Mouse (Mus musculus): ENCODE results near the gene Scgb1c1. TPM values are rescaled to one million over a fixed set of nuclear protein-coding genes. Genes with fewer than 3 reads are reported as not detected.

Scgb1c1 gene
- polyA plus RNA-seq, 1 experiment from 2014 or later, result not detected

GRCm38 (mm10) chr7:140846676-140847075 lies 1.3 kb downstream of the Scgb1c1 start:
- no peak for ATAC-seq (ENCODE audit: insufficient read depth, low FRiP score, low read depth)
- H3K9ac ChIP-seq, result no peak overlapping the region
- no peak overlapping the region for H3K4me3 ChIP-seq (replicated peaks)
- H3K4me1 ChIP-seq, result 0 out of 2 replicates have a peak, but pooled peaks cover 2% of the 10 kb centered on the region
- H3K4me2 ChIP-seq, result no peak overlapping the region
- H3K27ac ChIP-seq, result no peak overlapping the region
- 0 out of 2 replicates have a peak, but pooled peaks cover 3% of the 10 kb centered on the region for H3K36me3 ChIP-seq
- H3K27me3 ChIP-seq (replicated peaks), result 0 out of 2 replicates have a peak, but pooled peaks cover 6% of the 10 kb centered on the region
- no peaks in the 10 kb centered on the region for H3K9me3 ChIP-seq
- 78% methylated on average over 10 of the region's 10 CpGs for WGBS

GRCm38 (mm10) chr7:140847755-140848580 lies 2.6 kb downstream of the Scgb1c1 start, which contains the start of gene Odf3:
TSS of gene Odf3 (plus strand) at chr7:140847805.
- no peak within 1 kb of the TSS for H3K4me3 ChIP-seq (replicated peaks)
- peaks cover 14% of the 10 kb centered on the region; the same call in 1 of the 2 replicates for H3K36me3 ChIP-seq
- H3K9me3 ChIP-seq, result no peaks in the 10 kb centered on the region
- 0 out of 2 replicates have a peak, but pooled peaks cover 3% of the 10 kb centered on the region for H3K27me3 ChIP-seq (replicated peaks)
- no peak within 1 kb of the TSS for H3K27ac ChIP-seq
- 55% methylated on average over 11 of the region's 11 CpGs for WGBS
- no peak for ATAC-seq (ENCODE audit: insufficient read depth, low FRiP score, low read depth)
- H3K4me2 ChIP-seq, result no peak within 1 kb of the TSS
- H3K4me1 ChIP-seq, result no peaks in the 10 kb centered on the region
- H3K9ac ChIP-seq, result no peak within 1 kb of the TSS

DNA sequence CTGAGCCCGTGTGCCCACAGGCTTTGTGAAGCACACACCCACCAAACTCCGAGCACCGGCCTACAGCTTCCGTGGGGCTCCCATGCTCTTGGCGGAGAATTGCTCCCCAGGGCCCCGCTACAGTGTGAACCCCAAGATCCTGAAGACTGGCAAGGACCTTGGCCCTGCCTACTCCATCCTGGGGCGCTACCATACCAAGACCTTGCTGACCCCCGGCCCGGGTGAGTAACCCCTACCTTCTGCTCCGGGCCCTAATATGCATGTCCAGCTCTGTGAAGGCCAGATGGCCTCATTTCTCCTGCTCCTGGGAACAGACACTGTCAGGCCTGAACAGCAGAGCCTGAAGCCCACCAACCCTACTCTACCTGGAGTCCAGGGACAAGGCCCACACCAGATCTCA lies 3.2 kb downstream of the Scgb1c1 start:
- no peak for ATAC-seq (ENCODE audit: insufficient read depth, low FRiP score, low read depth)
- Histone ChIP-seq H3K4me1 (no peaks in the 10 kb centered on the region), H3K4me3 (replicated peaks) (no peak overlapping the region), H3K4me2 (no peak overlapping the region), H3K27ac (no peak overlapping the region), H3K36me3 (peaks cover 21% of the 10 kb centered on the region), H3K9me3 (no peaks in the 10 kb centered on the region), H3K9ac (no peak overlapping the region), H3K27me3 (replicated peaks) (0 out of 2 replicates have a peak, but pooled peaks cover 3% of the 10 kb centered on the region)
- WGBS, result 88% methylated on average over 10 of the region's 10 CpGs

DNA sequence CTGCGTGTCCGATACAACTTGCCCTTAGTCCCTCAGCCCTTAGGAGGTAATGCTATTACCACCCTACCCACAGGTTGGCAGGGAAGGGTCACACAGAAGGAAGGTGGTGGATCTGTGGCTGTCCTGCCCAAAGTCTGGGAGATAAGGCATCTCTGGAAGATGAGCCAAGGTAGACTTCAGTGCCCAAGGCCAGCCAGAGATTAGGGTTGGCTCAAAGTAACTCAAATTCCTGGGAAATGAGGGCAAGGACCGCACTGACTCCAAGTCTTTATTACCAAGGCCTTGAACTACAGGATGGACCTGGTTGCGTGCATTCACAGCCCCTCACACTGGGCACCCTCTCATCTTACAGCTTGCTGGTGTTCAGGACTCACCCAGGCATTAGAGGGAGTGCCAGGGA lies 6.6 kb downstream of the Scgb1c1 start:
- Histone ChIP-seq H3K4me3 (replicated peaks) (no peak overlapping the region), H3K9ac (no peak overlapping the region), H3K4me1 (peaks cover 10% of the 10 kb centered on the region), H3K4me2 (no peak overlapping the region), H3K27ac (no peak overlapping the region), H3K36me3 (peaks cover 29% of the 10 kb centered on the region), H3K9me3 (no peaks in the 10 kb centered on the region), H3K27me3 (replicated peaks) (no peaks in the 10 kb centered on the region)
- no peak for ATAC-seq (ENCODE audit: insufficient read depth, low FRiP score, low read depth)
- 90% methylated on average over 4 of the region's 4 CpGs for WGBS

DNA sequence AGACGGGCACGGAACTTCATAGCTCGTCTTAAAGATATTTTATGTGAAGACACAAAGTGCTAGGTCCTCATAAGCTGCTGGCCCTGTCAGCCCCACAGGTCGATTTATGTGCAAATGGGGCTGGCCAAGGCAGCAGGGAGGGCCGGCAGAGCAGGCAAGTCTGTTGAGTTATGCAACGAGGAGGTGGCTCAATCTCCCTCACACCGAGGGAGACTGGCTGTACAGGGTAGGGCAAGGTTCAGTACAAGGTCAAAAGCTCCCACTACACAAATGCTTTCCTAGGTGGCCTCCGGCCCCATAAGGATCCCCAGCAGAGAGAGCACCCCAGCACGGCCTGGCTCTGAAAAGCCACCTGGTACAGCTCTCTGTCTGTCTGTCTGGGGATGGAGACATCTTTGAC lies 8.0 kb downstream of the Scgb1c1 start:
- H3K36me3 ChIP-seq, result peaks cover 29% of the 10 kb centered on the region
- no peak for ATAC-seq (ENCODE audit: insufficient read depth, low FRiP score, low read depth)
- H3K27ac ChIP-seq, result no peak overlapping the region
- no peak overlapping the region for H3K4me3 ChIP-seq (replicated peaks)
- H3K4me1 ChIP-seq, result peaks cover 16% of the 10 kb centered on the region
- H3K27me3 ChIP-seq (replicated peaks), result no peaks in the 10 kb centered on the region
- H3K9me3 ChIP-seq, result no peaks in the 10 kb centered on the region
- no peak overlapping the region for H3K9ac ChIP-seq
- WGBS, result 80% methylated on average over 9 of the region's 9 CpGs
- H3K4me2 ChIP-seq, result no peak overlapping the region

GRCm38 (mm10) chr7:140854483-140854882 lies 9.1 kb downstream of the Scgb1c1 start:
- H3K36me3 ChIP-seq, result peaks cover 37% of the 10 kb centered on the region
- no peak overlapping the region for H3K4me3 ChIP-seq (replicated peaks)
- H3K4me1 ChIP-seq, result peaks cover 27% of the 10 kb centered on the region
- 94% methylated on average over 18 of the region's 18 CpGs for WGBS
- H3K4me2 ChIP-seq, result no peak overlapping the region
- ATAC-seq (ENCODE audit: insufficient read depth, low FRiP score, low read depth), result no peak
- no peaks in the 10 kb centered on the region for H3K27me3 ChIP-seq (replicated peaks)
- H3K9ac ChIP-seq, result no peak overlapping the region
- no peak overlapping the region for H3K27ac ChIP-seq
- no peaks in the 10 kb centered on the region for H3K9me3 ChIP-seq

DNA sequence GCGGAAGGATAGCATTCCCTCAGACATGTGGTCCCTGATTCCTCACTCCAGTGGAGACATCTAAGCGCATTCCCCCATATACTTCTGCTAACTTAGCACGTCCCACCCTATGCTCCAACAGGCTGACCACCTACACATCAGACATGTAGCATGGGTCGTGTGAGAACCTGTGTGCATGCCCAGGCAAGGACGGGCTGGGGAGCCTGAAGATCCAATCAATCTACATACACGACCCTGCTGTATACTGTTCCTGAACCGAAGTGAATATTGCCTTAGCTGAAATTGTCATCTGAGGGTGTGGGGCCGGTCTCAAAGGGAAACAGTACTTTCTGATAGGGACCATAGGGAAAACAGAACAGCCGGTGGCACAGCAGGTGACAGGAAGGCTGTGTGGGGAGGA lies 9.8 kb downstream of the Scgb1c1 start:
- peaks cover 27% of the 10 kb centered on the region for H3K4me1 ChIP-seq
- H3K9ac ChIP-seq, result peak overlapping the region; percentile 55
- 68% methylated on average over 9 of the region's 9 CpGs for WGBS
- peak overlapping the region; percentile 67 for H3K4me3 ChIP-seq (replicated peaks)
- H3K27ac ChIP-seq, result 0 out of 2 replicates have a peak overlapping the region, but pooled peaks have one; percentile 98
- H3K36me3 ChIP-seq, result peaks cover 43% of the 10 kb centered on the region
- no peaks in the 10 kb centered on the region for H3K27me3 ChIP-seq (replicated peaks)
- no peaks in the 10 kb centered on the region for H3K9me3 ChIP-seq
- ATAC-seq (ENCODE audit: insufficient read depth, low FRiP score, low read depth), result no peak
- peak overlapping the region; percentile 99 for H3K4me2 ChIP-seq

- peak within 1 kb of the TSS; percentile 98 for H3K27ac ChIP-seq
- H3K4me3 ChIP-seq (replicated peaks), result peak within 1 kb of the TSS; percentile 67
- no peaks in the 10 kb centered on the region for H3K9me3 ChIP-seq
- under 1% methylated on average over 51 of the region's 51 CpGs for WGBS
- peaks cover 27% of the 10 kb centered on the region for H3K4me1 ChIP-seq
- peak; percentile 86 for ATAC-seq (ENCODE audit: insufficient read depth, low FRiP score, low read depth)
- H3K36me3 ChIP-seq, result peaks cover 50% of the 10 kb centered on the region
- H3K4me2 ChIP-seq, result peak within 1 kb of the TSS; percentile 99
- H3K9ac ChIP-seq, result peak within 1 kb of the TSS; percentile 73
- no peaks in the 10 kb centered on the region for H3K27me3 ChIP-seq (replicated peaks)
Observed at GRCm38 (mm10) chr7:140855860-140856784, 10.8 kb downstream of the Scgb1c1 start, which contains the start of gene Gm45785. TSS of gene Gm45785 (minus strand) at chr7:140856331.

- Histone ChIP-seq H3K36me3 (peaks cover 52% of the 10 kb centered on the region), H3K4me1 (peaks cover 27% of the 10 kb centered on the region), H3K4me2 (peak within 1 kb of the TSS; percentile 99), H3K27ac (peak within 1 kb of the TSS; percentile 98), H3K27me3 (replicated peaks) (no peaks in the 10 kb centered on the region), H3K9ac (peak within 1 kb of the TSS; percentile 73), H3K9me3 (no peaks in the 10 kb centered on the region), H3K4me3 (replicated peaks) (peak within 1 kb of the TSS; percentile 67)
- ATAC-seq (ENCODE audit: insufficient read depth, low FRiP score, low read depth), result peak; percentile 86
- WGBS, result under 1% methylated on average over 50 of the region's 50 CpGs
Observed at GRCm38 (mm10) chr7:140856785-140857549, 11.6 kb downstream of the Scgb1c1 start, which contains the start of gene Ric8a. TSS of gene Ric8a (plus strand) at chr7:140856957.

DNA sequence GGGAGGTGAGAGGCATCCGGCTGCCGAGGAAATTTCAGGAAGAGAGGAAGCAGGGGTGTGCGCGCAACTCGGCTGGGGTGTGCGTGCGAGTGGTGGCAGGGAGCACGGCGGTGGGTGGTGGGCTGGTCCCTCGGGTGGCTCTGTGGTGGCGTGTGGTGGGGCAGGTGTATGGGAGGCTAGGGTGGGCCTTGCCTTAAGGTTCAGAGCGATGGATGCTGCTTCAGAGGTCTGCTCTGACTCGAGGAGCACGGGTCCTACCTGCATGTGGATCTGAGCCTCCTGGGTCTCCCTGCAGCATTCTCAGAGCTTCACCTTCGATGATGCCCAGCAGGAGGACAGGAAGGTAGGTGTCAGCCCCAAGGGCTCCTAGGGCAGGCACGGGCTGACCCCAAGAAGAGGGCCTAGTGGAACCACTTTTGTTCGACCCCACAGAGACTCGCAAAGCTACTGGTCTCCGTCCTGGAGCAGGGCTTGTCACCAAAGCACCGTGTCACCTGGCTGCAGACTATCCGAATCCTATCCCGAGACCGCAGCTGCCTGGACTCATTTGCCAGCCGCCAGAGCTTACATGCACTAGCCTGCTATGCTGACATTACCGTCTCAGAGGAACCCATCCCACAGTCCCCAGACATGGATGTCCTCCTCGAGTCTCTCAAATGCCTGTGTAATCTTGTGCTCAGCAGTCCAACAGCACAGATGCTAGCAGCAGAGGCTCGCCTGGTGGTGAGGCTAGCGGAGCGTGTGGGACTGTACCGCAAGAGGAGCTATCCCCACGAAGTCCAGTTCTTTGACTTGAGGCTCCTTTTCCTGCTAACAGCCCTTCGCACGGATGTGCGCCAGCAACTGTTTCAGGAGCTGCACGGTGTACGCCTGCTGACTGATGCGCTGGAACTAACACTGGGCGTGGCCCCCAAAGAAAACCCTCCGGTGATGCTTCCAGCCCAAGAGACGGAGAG lies 12.5 kb downstream of the Scgb1c1 start, which contains the start of gene Bet1l:
Gene Bet1l, minus strand, starts transcription at position 28 of the 956 bp plus-strand sequence.
- peak within 1 kb of the TSS; percentile 98 for H3K27ac ChIP-seq
- 31% methylated on average over 40 of the region's 40 CpGs for WGBS
- peaks cover 27% of the 10 kb centered on the region for H3K4me1 ChIP-seq
- H3K4me2 ChIP-seq, result peak within 1 kb of the TSS; percentile 99
- ATAC-seq (ENCODE audit: insufficient read depth, low FRiP score, low read depth), result 0 out of 2 replicates have a peak, but pooled peaks have one; percentile 2
- peaks cover 52% of the 10 kb centered on the region for H3K36me3 ChIP-seq
- no peaks in the 10 kb centered on the region for H3K9me3 ChIP-seq
- H3K27me3 ChIP-seq (replicated peaks), result no peaks in the 10 kb centered on the region
- peak within 1 kb of the TSS; percentile 73 for H3K9ac ChIP-seq
- peak within 1 kb of the TSS; percentile 67 for H3K4me3 ChIP-seq (replicated peaks)
